Mouse (Mus musculus) heart, embryonic 13.5 days (tissue): ENCODE data around the gene Hoxa2. TPM values are rescaled to one million over a fixed set of nuclear protein-coding genes. Genes with fewer than 3 reads are reported as not detected.
A peak's percentile ranks its signal among the peaks of the same experiment; 100 is the strongest.

Source experiments
- ATAC-seq: fragments of 200-750 bp; cut with Nextera tagmentation; 2 replicates; pipeline ENCODE4 v1.8.0; 2017; ENCODE audit warnings: moderate TSS enrichment; ENCODE audit not compliant: insufficient number of reproducible peaks, low FRiP score, low TSS enrichment; ENCODE audit errors: extremely low read depth
- H3K27ac ChIP-seq: fragments of 300-500 bp; sonication (generic); replicated peaks from 2 replicates; pipeline ENCODE4 v1.5.1; 2015; ENCODE audit warnings: moderate library complexity, mild to moderate bottlenecking, inconsistent platforms
- H3K27me3 ChIP-seq: fragments of 300-500 bp; sonication (generic); replicated peaks from 2 replicates; pipeline ENCODE4 v1.6.1; 2015; ENCODE audit warnings: mild to moderate bottlenecking, inconsistent platforms
- H3K36me3 ChIP-seq: fragments of 300-500 bp; sonication (generic); 2 replicates; pipeline ENCODE4 v1.6.1; 2015; ENCODE audit warnings: mild to moderate bottlenecking, inconsistent platforms
- H3K4me1 ChIP-seq: fragments of 300-500 bp; sonication (generic); 2 replicates; pipeline ENCODE4 v1.6.1; 2015; ENCODE audit warnings: inconsistent platforms
- H3K4me2 ChIP-seq: fragments of 300-500 bp; sonication (generic); 2 replicates; pipeline ENCODE4 v1.6.1; 2015; ENCODE audit warnings: inconsistent platforms, mild to moderate bottlenecking, moderate library complexity
- H3K4me3 ChIP-seq: fragments of 300-500 bp; sonication (generic); 2 replicates; pipeline ENCODE4 v1.5.1; 2015; ENCODE audit warnings: moderate library complexity, mild to moderate bottlenecking, inconsistent platforms
- H3K9ac ChIP-seq: fragments of 300-500 bp; sonication (generic); 2 replicates; pipeline ENCODE4 v1.6.1; 2015; ENCODE audit warnings: inconsistent platforms, mild to moderate bottlenecking, moderate library complexity
- H3K9me3 ChIP-seq: fragments of 300-500 bp; sonication (generic); 2 replicates; pipeline ENCODE4 v1.6.1; 2016; ENCODE audit warnings: inconsistent platforms
- WGBS: fragments of 180-500 bp; shearing (Covaris S2); methylation state at CpG from one replicate; pipeline ENCODE4 v1.1.7; 2015; ENCODE audit warnings: mixed read lengths; 5-methylcytosine and 5-hydroxymethylcytosine counted together
- polyA plus RNA-seq: library from polyadenylated mRNA; unstranded; fragments of >200 nt; fragmentation: Nextera tagmentation; extraction: Ambion mirVana; gene quantifications from 2 replicates; pipeline ENCODE4 v1.2.1, GENCODE M21; 2015

Hoxa2 gene
- polyA plus RNA-seq, 1 experiment from 2014 or later = 2.5 TPM

DNA sequence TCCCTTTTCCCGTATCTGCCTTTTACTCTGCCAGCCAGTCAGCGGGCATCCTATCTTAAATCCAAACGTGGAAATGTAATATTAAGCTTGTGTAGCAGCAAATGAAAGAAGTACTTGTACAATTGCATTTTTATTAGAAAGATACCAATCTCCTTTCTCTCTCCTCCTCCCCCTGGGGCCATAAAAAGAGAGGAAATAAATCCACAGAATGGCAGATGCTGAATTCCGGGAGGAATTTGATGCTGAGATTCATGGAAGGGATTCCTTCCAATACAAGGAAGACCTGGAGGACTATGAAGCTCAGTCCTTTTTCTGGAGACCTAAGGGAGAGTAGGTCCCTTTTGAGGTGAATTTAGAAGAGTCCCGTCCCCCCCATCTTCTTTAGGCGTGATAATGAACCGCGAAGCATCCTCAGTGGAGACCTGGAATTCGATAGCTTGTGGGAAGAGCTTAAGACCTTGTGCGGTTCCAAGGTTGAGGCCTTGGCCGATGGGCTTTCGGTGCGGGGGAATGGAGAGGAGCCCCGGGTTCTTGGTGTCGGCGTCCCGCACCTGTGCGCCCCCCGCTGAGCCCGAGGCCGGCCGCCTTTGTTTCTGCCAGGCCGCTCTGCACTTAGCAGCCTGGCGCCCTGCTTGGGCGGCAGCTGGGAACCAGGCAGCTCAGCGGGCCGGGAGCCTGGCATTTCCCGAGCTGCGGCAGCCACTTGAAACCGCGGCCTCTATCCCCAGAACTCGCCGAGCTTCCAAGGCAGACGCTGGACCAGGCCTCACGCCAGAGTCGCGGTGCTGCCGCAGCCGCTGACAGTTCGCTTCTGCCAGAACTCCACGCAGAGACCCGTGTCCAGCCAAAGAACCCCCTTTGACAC is 3.8 kb upstream of the Hoxa2 start:
- Histone ChIP-seq H3K4me1 (peaks cover 21% of the 10 kb centered on the region), H3K9ac (peak overlapping the region; percentile 73), H3K9me3 (no peaks in the 10 kb centered on the region), H3K27me3 (peaks cover 99% of the 10 kb centered on the region), H3K36me3 (no peaks in the 10 kb centered on the region), H3K4me2 (peak overlapping the region; percentile 59), H3K4me3 (peak overlapping the region; percentile 36), H3K27ac (peak overlapping the region; percentile 79)
- 3% methylated on average over 42 of the region's 42 CpGs for WGBS
- ATAC-seq = no peak

GRCm38 (mm10) chr6:52167736-52168161 is 3.1 kb upstream of the Hoxa2 start:
- Histone ChIP-seq H3K9ac (peak overlapping the region; percentile 73), H3K9me3 (no peaks in the 10 kb centered on the region), H3K27ac (peak overlapping the region; percentile 79), H3K27me3 (peaks cover 99% of the 10 kb centered on the region), H3K4me1 (peaks cover 19% of the 10 kb centered on the region), H3K4me3 (peak overlapping the region; percentile 36), H3K4me2 (peak overlapping the region; percentile 59), H3K36me3 (no peaks in the 10 kb centered on the region)
- ATAC-seq = no peak
- 10% methylated on average over 14 of the region's 14 CpGs for WGBS

DNA sequence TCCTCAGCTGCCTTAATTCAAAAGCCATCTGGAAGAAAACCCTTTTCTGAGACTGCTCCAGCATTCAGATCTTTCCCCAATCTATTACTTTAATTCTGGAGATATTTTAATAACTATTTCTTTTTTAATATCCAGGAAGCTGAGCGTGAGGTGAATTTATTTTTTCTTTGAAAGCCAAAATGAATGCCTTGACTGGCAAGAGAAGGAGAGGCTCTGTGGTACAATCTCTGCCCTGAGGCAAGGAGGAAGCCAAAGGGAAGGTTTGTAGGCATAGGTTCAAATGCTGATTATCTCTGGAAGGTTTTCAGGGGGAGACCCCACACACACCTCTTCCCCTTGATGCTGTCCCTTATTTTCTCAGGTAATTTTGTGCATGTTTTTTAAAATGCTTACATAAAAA is 2.5 kb upstream of the Hoxa2 start:
- no peaks in the 10 kb centered on the region for H3K36me3 ChIP-seq
- H3K4me1 ChIP-seq = peaks cover 14% of the 10 kb centered on the region; the same call in 1 of the 2 replicates
- peak overlapping the region; percentile 79 for H3K27ac ChIP-seq
- 18% methylated on average over 1 of the region's 1 CpGs for WGBS
- peak overlapping the region; percentile 36 for H3K4me3 ChIP-seq
- H3K9me3 ChIP-seq = no peaks in the 10 kb centered on the region
- peak overlapping the region; percentile 73 for H3K9ac ChIP-seq
- ATAC-seq = no peak
- H3K4me2 ChIP-seq = peak overlapping the region; percentile 59
- H3K27me3 ChIP-seq = peaks cover 99% of the 10 kb centered on the region

- Histone ChIP-seq H3K9ac (peak overlapping the region; percentile 59), H3K27ac (peak overlapping the region; percentile 79), H3K4me1 (peaks cover 14% of the 10 kb centered on the region; the same call in 1 of the 2 replicates), H3K9me3 (no peaks in the 10 kb centered on the region), H3K4me3 (peak overlapping the region; percentile 51), H3K4me2 (peak overlapping the region; percentile 59), H3K27me3 (peaks cover 99% of the 10 kb centered on the region), H3K36me3 (no peaks in the 10 kb centered on the region)
- WGBS = 12% methylated on average over 4 of the region's 4 CpGs
- ATAC-seq = no peak
Measured at GRCm38 (mm10) chr6:52166431-52167077, 1.9 kb upstream of the Hoxa2 start.

DNA sequence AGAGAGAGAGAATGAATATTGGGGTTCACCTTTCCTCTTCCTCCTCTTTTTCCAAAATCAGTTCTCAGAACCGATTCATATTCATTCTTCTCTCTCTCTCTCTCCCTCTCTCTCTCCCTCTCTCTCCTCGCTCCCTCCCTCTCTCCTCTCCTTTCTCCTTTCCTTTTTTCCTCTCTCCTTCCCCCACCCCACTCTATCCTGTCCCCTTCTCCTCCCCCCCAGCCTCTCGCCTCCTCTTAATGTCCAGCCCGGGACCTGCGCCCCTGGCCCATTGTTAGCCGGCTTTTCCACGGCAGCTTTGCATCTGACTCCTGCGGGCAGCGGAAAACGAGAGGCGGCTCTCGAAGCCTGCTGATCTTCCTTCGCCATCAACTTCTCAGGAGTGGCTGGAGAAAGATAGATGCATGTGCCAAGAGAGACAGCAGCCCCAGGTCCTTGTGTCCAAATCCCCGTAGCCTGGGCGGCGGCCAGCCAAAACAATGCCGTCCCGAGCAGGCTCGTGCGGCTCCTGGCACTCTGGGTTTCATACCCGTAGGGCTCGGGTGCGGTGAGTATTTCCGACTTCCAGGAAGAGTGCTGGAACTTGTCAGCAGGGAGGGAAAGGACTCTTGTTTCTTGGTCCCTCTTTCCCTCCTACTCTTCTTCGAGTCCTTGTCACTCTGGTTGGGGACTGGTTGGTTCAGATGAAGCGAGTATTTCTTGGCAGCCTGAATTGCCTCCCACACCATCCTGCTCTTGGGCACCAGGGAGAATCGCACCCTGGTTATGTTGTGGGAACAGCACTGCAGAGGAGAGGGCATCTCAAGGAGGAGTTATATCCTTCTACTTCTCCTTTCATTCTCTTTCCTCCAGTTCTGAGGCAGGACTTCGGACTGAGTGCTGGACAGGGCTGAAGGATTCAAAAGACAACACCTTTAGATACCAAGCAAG is 1.1 kb upstream of the Hoxa2 start:
- H3K9ac ChIP-seq = peak overlapping the region; percentile 59
- H3K27me3 ChIP-seq = peaks cover 98% of the 10 kb centered on the region
- H3K4me3 ChIP-seq = peak overlapping the region; percentile 51
- peak overlapping the region; percentile 79 for H3K27ac ChIP-seq
- WGBS = 2% methylated on average over 28 of the region's 28 CpGs
- peak overlapping the region; percentile 59 for H3K4me2 ChIP-seq
- peaks cover 10% of the 10 kb centered on the region for H3K4me1 ChIP-seq
- no peaks in the 10 kb centered on the region for H3K36me3 ChIP-seq
- no peak for ATAC-seq
- H3K9me3 ChIP-seq = no peaks in the 10 kb centered on the region

GRCm38 (mm10) chr6:52164051-52164625 is 493 bp downstream of the Hoxa2 start:
- WGBS = 4% methylated on average over 39 of the region's 39 CpGs
- Histone ChIP-seq H3K4me2 (peak overlapping the region; percentile 59), H3K4me3 (peak overlapping the region; percentile 51), H3K27ac (peak overlapping the region; percentile 79), H3K9me3 (no peaks in the 10 kb centered on the region), H3K36me3 (no peaks in the 10 kb centered on the region), H3K27me3 (peaks cover 98% of the 10 kb centered on the region), H3K9ac (peak overlapping the region; percentile 72), H3K4me1 (peaks cover 15% of the 10 kb centered on the region)
- ATAC-seq = no peak

GRCm38 (mm10) chr6:52163366-52164031 is 1.1 kb downstream of the Hoxa2 start:
- H3K4me2 ChIP-seq = peak overlapping the region; percentile 59
- H3K27ac ChIP-seq = peak overlapping the region; percentile 79
- no peak for ATAC-seq
- H3K36me3 ChIP-seq = no peaks in the 10 kb centered on the region
- peaks cover 99% of the 10 kb centered on the region for H3K27me3 ChIP-seq
- H3K9ac ChIP-seq = peak overlapping the region; percentile 72
- peak overlapping the region; percentile 51 for H3K4me3 ChIP-seq
- 7% methylated on average over 17 of the region's 17 CpGs for WGBS
- H3K9me3 ChIP-seq = no peaks in the 10 kb centered on the region
- H3K4me1 ChIP-seq = peaks cover 19% of the 10 kb centered on the region

- no peak for ATAC-seq
- H3K36me3 ChIP-seq = no peaks in the 10 kb centered on the region
- H3K27ac ChIP-seq = peak overlapping the region; percentile 79
- peak overlapping the region; percentile 59 for H3K4me2 ChIP-seq
- 12% methylated on average over 14 of the region's 14 CpGs for WGBS
- no peaks in the 10 kb centered on the region for H3K9me3 ChIP-seq
- peak overlapping the region; percentile 51 for H3K4me3 ChIP-seq
- peaks cover 24% of the 10 kb centered on the region for H3K4me1 ChIP-seq
- H3K9ac ChIP-seq = peak overlapping the region; percentile 72
- H3K27me3 ChIP-seq = peaks cover 99% of the 10 kb centered on the region
Measured at GRCm38 (mm10) chr6:52162611-52163365, 1.8 kb downstream of the Hoxa2 start.

- H3K36me3 ChIP-seq = no peaks in the 10 kb centered on the region
- no peak for ATAC-seq
- H3K4me2 ChIP-seq = peak overlapping the region; percentile 59
- H3K4me3 ChIP-seq = no peak overlapping the region; the same call in 1 of the 2 replicates
- WGBS = 36% methylated on average over 1 of the region's 1 CpGs
- H3K9me3 ChIP-seq = no peaks in the 10 kb centered on the region
- no peak overlapping the region for H3K27ac ChIP-seq
- no peak overlapping the region; the same call in 1 of the 2 replicates for H3K9ac ChIP-seq
- peaks cover 99% of the 10 kb centered on the region for H3K27me3 ChIP-seq
- H3K4me1 ChIP-seq = peaks cover 26% of the 10 kb centered on the region
Measured at GRCm38 (mm10) chr6:52162093-52162380, 2.6 kb downstream of the Hoxa2 start.
